Mouse (Mus musculus) brain, embryonic 14.5 days (tissue): ENCODE measurements at regions not wholly inside any gene's neighbourhood (a gene's known extent, or its start where the extent isn't known, plus 50 kb on each side); places are given as distances from the start of the nearest gene placed in this dataset.

Experiments used
- CTCF ChIP-seq: fragments of 200-500 bp; IDR thresholded peaks from 2 replicates; pipeline ENCODE4 v1.5.1; 2012; ENCODE audit warnings: inconsistent platforms, mild to moderate bottlenecking, moderate library complexity, borderline replicate concordance; ENCODE audit not compliant: insufficient read depth, insufficient read length; ENCODE audit errors: extremely low read depth
- POLR2A ChIP-seq: fragments of 200-500 bp; IDR thresholded peaks from 2 replicates; pipeline ENCODE4 v1.6.1; 2012; ENCODE audit warnings: mild to moderate bottlenecking, inconsistent platforms, borderline replicate concordance; ENCODE audit not compliant: poor library complexity, insufficient read depth, insufficient read length, severe bottlenecking; ENCODE audit errors: extremely low read depth

DNA sequence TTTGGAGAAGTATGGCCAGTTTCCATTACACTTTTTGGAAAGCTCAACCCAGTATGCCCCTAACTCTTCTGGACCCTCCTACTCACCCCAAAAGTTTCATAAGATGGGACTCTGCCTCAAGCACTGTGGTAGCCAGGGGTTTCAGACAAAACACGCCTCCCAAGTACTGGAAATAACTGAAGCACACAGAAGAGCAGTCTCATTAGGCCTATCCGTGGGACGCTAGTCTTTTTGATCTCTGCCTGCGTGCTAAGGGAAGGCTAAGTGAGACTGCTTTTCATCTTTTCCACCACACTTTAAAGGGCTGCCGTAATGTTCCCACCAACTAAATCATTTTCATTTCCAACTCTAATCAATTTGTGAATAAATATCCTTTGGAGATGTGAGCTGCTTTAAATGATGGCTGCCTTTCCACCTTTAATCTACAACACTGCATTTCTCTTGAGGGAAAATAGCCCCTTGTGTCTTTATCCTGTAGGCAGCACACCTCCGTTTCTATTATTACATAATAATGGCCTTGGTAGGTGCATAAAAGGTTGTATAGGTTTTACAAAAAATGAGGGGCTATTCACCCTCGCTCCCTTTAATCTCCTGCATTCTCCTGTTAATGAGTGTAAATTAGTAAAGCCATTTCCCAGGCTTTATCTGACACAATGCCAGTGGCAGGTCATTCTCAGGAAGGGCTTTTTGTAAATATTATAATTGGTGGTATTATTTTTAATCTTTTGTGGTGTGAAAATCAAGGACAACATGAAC, 65.5 kb upstream of the Cldn18 start:
- TF ChIP-seq CTCF, result no peak
- TF ChIP-seq POLR2A, result no peak
